Mouse (Mus musculus): ENCODE measurements around the gene Dnajc14. TPM values are rescaled to one million over a fixed set of nuclear protein-coding genes. Genes with fewer than 3 reads are reported as not detected.

The Dnajc14 gene
- total RNA-seq, 2 experiments from 2014 or later = 37.9 to 38.7 TPM

Other genes with a start within 250 kb of the Dnajc14 start
- gene Pa2g4, start 238.1 kb upstream of the Dnajc14 start, total RNA-seq (2021) = 10 to 100 TPM; 48.4 to 51.6 TPM
- gene Erbb3, start 214.4 kb upstream of the Dnajc14 start, total RNA-seq (2021) = 1 to 10 TPM; 6.8 to 7.8 TPM
- gene Rps26, start 177.3 kb upstream of the Dnajc14 start, total RNA-seq (2021) = 100 to 1,000 TPM; 264 to 297 TPM
- gene Ikzf4, start 158.1 kb upstream of the Dnajc14 start, total RNA-seq (2021) = 1 to 10 TPM; 1.3 to 1.5 TPM
- gene Suox, start 130.0 kb upstream of the Dnajc14 start, total RNA-seq (2021) = 10 to 100 TPM; 17.3 to 17.4 TPM
- gene Rab5b, start 107.8 kb upstream of the Dnajc14 start, total RNA-seq (2021) = 10 to 100 TPM; 66.5 to 71.8 TPM
- gene Pmel, start 99.9 kb upstream of the Dnajc14 start, total RNA-seq (2021) = under 1 TPM; 0.66 to 0.93 TPM
- 10 to 100 TPM; 18.9 to 19.9 TPM for gene Cdk2, start 99.0 kb upstream of the Dnajc14 start, total RNA-seq (2021)
- gene Dgka, start 59.2 kb upstream of the Dnajc14 start, total RNA-seq (2021) = 10 to 100 TPM; 12.4 to 15.7 TPM
- 1 to 10 TPM; 8.5 to 9.0 TPM for gene Pym1, start 56.2 kb upstream of the Dnajc14 start, total RNA-seq (2021)
- gene Mmp19, start 13.2 kb upstream of the Dnajc14 start, total RNA-seq (2021) = 1 to 10 TPM; 4.5 to 5.8 TPM
- gene Tmem198b, start 308 bp downstream of the Dnajc14 start, total RNA-seq (2021) = 10 to 100 TPM in 1 of 2 experiments, 1 to 10 TPM in 1; 8.6 to 11.1 TPM
- gene Sarnp, start 13.3 kb downstream of the Dnajc14 start, total RNA-seq (2021) = 10 to 100 TPM; 40.9 to 44.9 TPM
- gene Ormdl2, start 17.6 kb downstream of the Dnajc14 start, total RNA-seq (2021) = 10 to 100 TPM in 1 of 2 experiments, 1 to 10 TPM in 1; 6.5 to 10.2 TPM
- gene Gdf11, start 87.7 kb downstream of the Dnajc14 start, total RNA-seq (2021) = 1 to 10 TPM; 2.8 TPM
- 100 to 1,000 TPM; 127 to 131 TPM for gene Cd63, start 96.9 kb downstream of the Dnajc14 start, total RNA-seq (2021)
- gene Rdh5, start 118.8 kb downstream of the Dnajc14 start, total RNA-seq (2021) = 1 to 10 TPM; 8.6 to 9.5 TPM
- 100 to 1,000 TPM; 177 to 183 TPM for gene Bloc1s1, start 120.0 kb downstream of the Dnajc14 start, total RNA-seq (2021)
- gene Itga7, start 129.8 kb downstream of the Dnajc14 start, total RNA-seq (2021) = 100 to 1,000 TPM; 163 to 167 TPM
- not detected for gene Mettl7b, start 156.9 kb downstream of the Dnajc14 start, total RNA-seq (2021)
- gene Olfr9, start 185.4 kb downstream of the Dnajc14 start, total RNA-seq (2021) = not detected
- not detected for gene Olfr763, start 206.7 kb downstream of the Dnajc14 start, total RNA-seq (2021)
- gene Olfr764-ps1, start 235.8 kb downstream of the Dnajc14 start, total RNA-seq (2021) = not detected
- not detected for gene Olfr765, start 245.9 kb downstream of the Dnajc14 start, total RNA-seq (2021)

All from heart, postnatal 14 days (tissue).